Mouse (Mus musculus): ENCODE data around the gene Npnt. TPM values are rescaled to one million over a fixed set of nuclear protein-coding genes. Genes with fewer than 3 reads are reported as not detected.

The Npnt gene
- polyA plus RNA-seq (2014; fragmentation: Nextera tagmentation; extraction: Ambion mirVana), result 6.1 and 7.4 TPM in 2 replicates

DNA sequence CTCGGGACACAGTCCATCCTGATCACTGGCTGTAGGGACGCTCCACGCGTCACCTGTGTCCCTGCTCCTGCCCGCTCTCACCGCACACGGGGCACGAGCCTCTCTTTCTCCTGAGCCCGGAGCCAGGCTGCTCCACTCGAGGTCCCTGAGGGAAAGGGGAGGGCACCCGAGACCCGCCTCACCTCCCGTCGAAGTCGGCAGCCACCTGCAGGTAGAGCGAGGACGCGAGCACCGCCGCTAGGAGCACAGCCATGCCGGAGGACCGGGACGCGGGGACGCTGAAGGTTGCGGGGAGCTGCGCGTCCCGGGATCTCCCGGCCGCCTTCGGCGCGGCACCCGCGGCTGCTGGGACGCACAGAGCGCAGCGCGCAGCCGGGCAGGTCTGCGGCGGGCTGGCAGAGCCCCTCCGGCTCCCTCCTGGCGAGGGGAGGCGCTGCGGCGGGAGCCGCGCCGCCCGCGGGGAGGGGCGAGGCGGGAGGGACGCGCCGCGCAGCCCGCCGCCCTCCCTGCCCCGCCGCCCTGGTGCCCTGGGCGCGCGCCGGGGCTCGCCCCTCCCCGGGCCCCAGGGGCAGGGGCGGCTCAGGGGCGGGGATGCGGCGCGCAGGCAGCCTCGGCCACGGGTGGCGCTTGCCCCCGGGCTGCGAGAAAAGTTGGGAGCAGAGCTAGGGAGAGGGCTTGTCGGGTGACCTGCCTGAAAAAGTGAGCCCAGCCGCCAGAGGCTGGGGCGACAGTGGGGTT is at the start of gene Npnt:
Gene Npnt (minus strand): TSS at position 501 of the 738 bp plus-strand sequence.
- H3K4me3 ChIP-seq (ENCODE audit: low read depth, low read length), result peak within 1 kb of the TSS; percentile 66
- no peaks in the 10 kb centered on the region for H3K9me3 ChIP-seq (ENCODE audit: control insufficient read depth, low read length)
- ATAC-seq (replicated peaks; ENCODE audit: low FRiP score), result peak; percentile 78
- H3K27me3 ChIP-seq (replicated peaks; ENCODE audit: control insufficient read depth, insufficient read depth, low read length), result peaks cover 29% of the 10 kb centered on the region
- DNase-seq (ENCODE audit: low spot score), result peak; percentile 52
- H3K4me2 ChIP-seq, result peak within 1 kb of the TSS; percentile 98
- 0 out of 2 replicates have a peak, but pooled peaks cover 3% of the 10 kb centered on the region for H3K4me1 ChIP-seq (replicated peaks; ENCODE audit: control insufficient read depth, insufficient read depth, low read length)
- under 1% methylated on average over 64 of the region's 82 CpGs for WGBS
- H3K9ac ChIP-seq (ENCODE audit: low read depth, low read length), result peak within 1 kb of the TSS; percentile 53
- H3K27ac ChIP-seq (ENCODE audit: low read depth, low read length), result no peak within 1 kb of the TSS
- H3K36me3 ChIP-seq (ENCODE audit: control insufficient read depth, insufficient read depth, low read length), result no peaks in the 10 kb centered on the region

DNA sequence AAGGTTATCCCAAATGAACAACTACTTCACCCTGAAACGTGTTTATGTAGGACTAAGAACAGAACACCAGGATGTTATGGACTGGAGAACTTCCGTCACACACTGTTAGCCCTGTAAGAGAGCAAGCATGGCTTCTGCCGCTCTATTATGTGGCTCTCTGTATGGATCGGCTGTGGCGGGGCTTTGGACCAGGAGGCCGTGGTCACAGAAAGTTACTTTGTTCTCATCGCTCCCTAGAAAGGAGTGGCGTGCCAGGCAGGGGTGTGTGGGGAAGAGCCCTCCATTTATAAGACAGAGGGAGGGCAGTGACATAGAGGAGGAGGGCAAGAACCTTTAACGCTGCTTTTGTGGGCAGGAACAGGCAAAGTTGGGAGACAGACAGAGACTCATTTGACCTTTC is 46.2 kb upstream of the Npnt start:
- Histone ChIP-seq H3K4me3 (ENCODE audit: low read depth, low read length) (no peak overlapping the region), H3K9me3 (ENCODE audit: control insufficient read depth, low read length) (no peaks in the 10 kb centered on the region), H3K36me3 (ENCODE audit: control insufficient read depth, insufficient read depth, low read length) (peaks cover 6% of the 10 kb centered on the region; the same call in 1 of the 2 replicates), H3K4me2 (no peak overlapping the region), H3K27me3 (replicated peaks; ENCODE audit: control insufficient read depth, insufficient read depth, low read length) (no peaks in the 10 kb centered on the region), H3K27ac (ENCODE audit: low read depth, low read length) (no peak overlapping the region), H3K4me1 (replicated peaks; ENCODE audit: control insufficient read depth, insufficient read depth, low read length) (no peaks in the 10 kb centered on the region), H3K9ac (ENCODE audit: low read depth, low read length) (no peak overlapping the region)
- no peak for DNase-seq (ENCODE audit: low spot score)
- no peak for ATAC-seq (replicated peaks; ENCODE audit: low FRiP score)
- WGBS, result 92% methylated on average over 9 of the region's 9 CpGs

DNA sequence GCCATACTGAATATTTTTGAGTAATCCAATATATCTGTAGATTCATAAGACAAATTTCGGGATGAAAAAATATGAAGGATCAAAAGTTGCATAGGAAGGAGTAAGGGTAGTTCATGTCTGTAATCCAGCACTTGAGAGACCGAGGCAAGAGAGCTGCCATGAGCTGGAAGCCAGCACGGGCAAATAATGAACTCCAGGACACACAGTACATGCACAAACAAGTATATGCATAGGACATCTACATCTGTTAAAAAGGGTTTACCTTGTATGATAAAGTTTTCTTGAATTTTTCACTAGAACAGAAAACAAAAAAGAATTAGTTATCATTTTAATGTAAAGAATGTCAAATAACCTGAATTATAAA is 45.8 kb upstream of the Npnt start:
- Histone ChIP-seq H3K27me3 (replicated peaks; ENCODE audit: control insufficient read depth, insufficient read depth, low read length) (no peaks in the 10 kb centered on the region), H3K9ac (ENCODE audit: low read depth, low read length) (no peak overlapping the region), H3K4me2 (no peak overlapping the region), H3K27ac (ENCODE audit: low read depth, low read length) (no peak overlapping the region), H3K36me3 (ENCODE audit: control insufficient read depth, insufficient read depth, low read length) (peaks cover 6% of the 10 kb centered on the region; the same call in 1 of the 2 replicates), H3K4me1 (replicated peaks; ENCODE audit: control insufficient read depth, insufficient read depth, low read length) (no peaks in the 10 kb centered on the region), H3K4me3 (ENCODE audit: low read depth, low read length) (no peak overlapping the region), H3K9me3 (ENCODE audit: control insufficient read depth, low read length) (no peaks in the 10 kb centered on the region)
- no peak for DNase-seq (ENCODE audit: low spot score)
- WGBS, result 92% methylated on average over 3 of the region's 3 CpGs
- no peak for ATAC-seq (replicated peaks; ENCODE audit: low FRiP score)

DNA sequence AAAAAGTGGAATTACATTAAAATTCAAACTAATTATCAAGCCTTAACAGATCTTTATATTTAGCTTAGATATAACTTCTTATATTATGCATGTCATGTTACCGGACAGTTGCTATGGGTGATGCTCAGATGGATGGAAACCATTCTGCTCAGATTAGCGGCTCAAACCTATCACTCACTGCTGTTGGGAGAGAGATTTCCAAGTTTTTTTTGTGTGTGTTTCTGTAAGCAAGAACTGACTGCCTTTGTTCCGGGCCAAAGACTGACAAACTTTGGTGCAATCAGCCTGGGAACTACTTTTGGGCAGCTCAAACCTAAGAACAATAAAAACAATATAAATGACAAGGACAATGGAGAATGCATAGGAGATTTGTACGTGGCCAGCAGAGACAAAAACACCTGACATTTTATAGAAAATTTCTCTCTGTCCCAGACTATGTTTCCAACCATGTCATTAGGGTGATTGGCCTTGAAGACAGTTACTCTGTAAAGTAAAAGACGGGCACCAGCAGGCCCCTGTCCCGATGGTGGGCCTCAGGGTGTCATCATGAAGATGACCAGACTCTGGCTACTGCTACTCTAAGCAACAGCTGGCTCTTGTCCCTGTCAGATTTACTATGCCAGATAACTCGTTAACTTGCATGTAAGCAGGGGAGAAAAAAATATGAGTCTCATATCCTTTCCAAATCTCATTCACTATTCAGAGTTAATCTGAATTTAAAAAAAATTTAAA is 45.2 kb upstream of the Npnt start:
- DNase-seq (ENCODE audit: low spot score) (no peak), ATAC-seq (replicated peaks; ENCODE audit: low FRiP score) (no peak)
- H3K4me1 ChIP-seq (replicated peaks; ENCODE audit: control insufficient read depth, insufficient read depth, low read length), result no peaks in the 10 kb centered on the region
- no peak overlapping the region for H3K27ac ChIP-seq (ENCODE audit: low read depth, low read length)
- H3K4me2 ChIP-seq, result no peak overlapping the region
- 83% methylated on average over 7 of the region's 7 CpGs for WGBS
- no peaks in the 10 kb centered on the region for H3K27me3 ChIP-seq (replicated peaks; ENCODE audit: control insufficient read depth, insufficient read depth, low read length)
- H3K9ac ChIP-seq (ENCODE audit: low read depth, low read length), result no peak overlapping the region
- H3K4me3 ChIP-seq (ENCODE audit: low read depth, low read length), result no peak overlapping the region
- H3K9me3 ChIP-seq (ENCODE audit: control insufficient read depth, low read length), result no peaks in the 10 kb centered on the region
- peaks cover 6% of the 10 kb centered on the region; the same call in 1 of the 2 replicates for H3K36me3 ChIP-seq (ENCODE audit: control insufficient read depth, insufficient read depth, low read length)

DNA sequence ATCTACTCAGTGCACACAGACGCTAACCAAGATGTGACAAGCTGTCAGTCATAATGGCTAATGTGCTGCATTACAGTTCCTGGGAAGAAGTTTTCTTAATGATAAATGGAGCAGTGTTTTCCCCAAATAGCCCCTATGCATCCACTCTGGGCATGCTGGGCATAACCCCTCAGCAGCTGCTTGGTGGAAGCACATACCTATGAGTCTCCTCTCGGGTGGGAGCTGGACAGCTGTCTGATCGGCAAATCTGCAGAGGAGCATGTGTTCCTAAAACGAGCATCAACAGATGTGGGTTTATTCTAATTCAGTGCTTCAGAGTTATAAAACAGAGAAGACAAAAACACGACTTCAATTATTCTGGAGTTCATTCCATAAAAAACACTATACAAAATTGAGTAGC is 36.1 kb upstream of the Npnt start:
- H3K9me3 ChIP-seq (ENCODE audit: control insufficient read depth, low read length), result no peaks in the 10 kb centered on the region
- no peak overlapping the region for H3K4me2 ChIP-seq
- ATAC-seq (replicated peaks; ENCODE audit: low FRiP score) (no peak), DNase-seq (ENCODE audit: low spot score) (no peak)
- H3K4me3 ChIP-seq (ENCODE audit: low read depth, low read length), result no peak overlapping the region
- no peaks in the 10 kb centered on the region for H3K4me1 ChIP-seq (replicated peaks; ENCODE audit: control insufficient read depth, insufficient read depth, low read length)
- H3K36me3 ChIP-seq (ENCODE audit: control insufficient read depth, insufficient read depth, low read length), result peaks cover 4% of the 10 kb centered on the region; the same call in 1 of the 2 replicates
- WGBS, result 82% methylated on average over 5 of the region's 5 CpGs
- H3K27me3 ChIP-seq (replicated peaks; ENCODE audit: control insufficient read depth, insufficient read depth, low read length), result no peaks in the 10 kb centered on the region
- H3K9ac ChIP-seq (ENCODE audit: low read depth, low read length), result no peak overlapping the region
- no peak overlapping the region for H3K27ac ChIP-seq (ENCODE audit: low read depth, low read length)

DNA sequence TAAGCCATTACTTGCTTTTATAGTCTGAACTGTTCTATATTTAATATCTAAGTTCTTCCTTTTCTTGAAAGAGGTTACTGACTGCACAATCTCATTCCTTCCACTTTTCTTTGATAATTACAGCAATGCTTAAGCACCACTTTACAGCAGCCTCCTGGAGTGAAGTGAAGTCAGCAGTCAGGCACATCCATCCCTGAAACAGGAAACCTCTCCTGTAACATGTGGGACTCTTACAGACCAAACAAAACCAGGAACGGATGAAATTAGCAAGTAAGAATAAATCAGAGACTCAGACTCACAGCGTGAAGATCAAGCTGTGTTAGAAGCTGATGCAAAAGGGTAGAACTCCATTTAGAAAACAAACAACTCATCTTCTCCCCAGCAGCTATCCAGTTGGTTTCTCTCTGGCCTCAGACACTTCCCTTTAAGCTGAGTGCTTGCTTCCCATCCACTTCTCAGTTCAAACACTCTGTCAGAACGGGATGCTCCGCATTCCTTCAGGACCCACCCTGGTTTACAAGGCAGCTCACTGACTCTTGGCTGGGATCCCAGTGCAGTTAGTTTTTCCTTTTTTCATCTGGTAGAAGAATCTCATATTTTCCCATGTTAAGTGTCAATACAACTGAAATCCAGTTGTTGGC is 33.9 kb upstream of the Npnt start:
- Histone ChIP-seq H3K36me3 (ENCODE audit: control insufficient read depth, insufficient read depth, low read length) (peaks cover 7% of the 10 kb centered on the region; the same call in 1 of the 2 replicates), H3K9me3 (ENCODE audit: control insufficient read depth, low read length) (no peaks in the 10 kb centered on the region), H3K27ac (ENCODE audit: low read depth, low read length) (no peak overlapping the region), H3K9ac (ENCODE audit: low read depth, low read length) (no peak overlapping the region), H3K4me1 (replicated peaks; ENCODE audit: control insufficient read depth, insufficient read depth, low read length) (no peaks in the 10 kb centered on the region), H3K4me2 (no peak overlapping the region), H3K4me3 (ENCODE audit: low read depth, low read length) (no peak overlapping the region), H3K27me3 (replicated peaks; ENCODE audit: control insufficient read depth, insufficient read depth, low read length) (no peaks in the 10 kb centered on the region)
- WGBS, result 55% methylated on average over 4 of the region's 4 CpGs
- no peak for DNase-seq (ENCODE audit: low spot score)
- ATAC-seq (replicated peaks; ENCODE audit: low FRiP score), result no peak

DNA sequence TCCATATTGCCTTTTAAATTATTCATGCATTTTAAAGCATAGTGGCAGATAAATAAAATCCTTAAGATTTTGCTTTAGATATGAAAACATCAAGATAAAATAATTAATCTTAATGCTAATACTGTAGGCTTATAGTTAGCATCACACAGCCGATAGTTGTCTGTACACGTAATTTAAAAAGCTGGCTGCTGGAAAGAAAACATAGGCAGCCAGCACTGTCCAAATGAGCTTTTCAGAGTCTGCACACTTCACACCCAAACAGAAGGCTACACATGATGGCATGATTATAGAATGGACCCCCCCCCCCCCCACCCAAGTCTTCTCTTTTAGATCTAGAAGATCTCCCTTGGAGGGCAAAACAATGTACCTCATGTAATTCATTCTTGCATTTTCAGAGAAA is 31.9 kb upstream of the Npnt start:
- no peaks in the 10 kb centered on the region for H3K9me3 ChIP-seq (ENCODE audit: control insufficient read depth, low read length)
- no peak overlapping the region for H3K4me3 ChIP-seq (ENCODE audit: low read depth, low read length)
- no peak overlapping the region for H3K4me2 ChIP-seq
- 97% methylated on average over 2 of the region's 2 CpGs for WGBS
- no peaks in the 10 kb centered on the region for H3K27me3 ChIP-seq (replicated peaks; ENCODE audit: control insufficient read depth, insufficient read depth, low read length)
- H3K27ac ChIP-seq (ENCODE audit: low read depth, low read length), result no peak overlapping the region
- DNase-seq (ENCODE audit: low spot score), result no peak
- H3K4me1 ChIP-seq (replicated peaks; ENCODE audit: control insufficient read depth, insufficient read depth, low read length), result no peaks in the 10 kb centered on the region
- no peak for ATAC-seq (replicated peaks; ENCODE audit: low FRiP score)
- H3K9ac ChIP-seq (ENCODE audit: low read depth, low read length), result no peak overlapping the region
- H3K36me3 ChIP-seq (ENCODE audit: control insufficient read depth, insufficient read depth, low read length), result peaks cover 7% of the 10 kb centered on the region; the same call in 1 of the 2 replicates

DNA sequence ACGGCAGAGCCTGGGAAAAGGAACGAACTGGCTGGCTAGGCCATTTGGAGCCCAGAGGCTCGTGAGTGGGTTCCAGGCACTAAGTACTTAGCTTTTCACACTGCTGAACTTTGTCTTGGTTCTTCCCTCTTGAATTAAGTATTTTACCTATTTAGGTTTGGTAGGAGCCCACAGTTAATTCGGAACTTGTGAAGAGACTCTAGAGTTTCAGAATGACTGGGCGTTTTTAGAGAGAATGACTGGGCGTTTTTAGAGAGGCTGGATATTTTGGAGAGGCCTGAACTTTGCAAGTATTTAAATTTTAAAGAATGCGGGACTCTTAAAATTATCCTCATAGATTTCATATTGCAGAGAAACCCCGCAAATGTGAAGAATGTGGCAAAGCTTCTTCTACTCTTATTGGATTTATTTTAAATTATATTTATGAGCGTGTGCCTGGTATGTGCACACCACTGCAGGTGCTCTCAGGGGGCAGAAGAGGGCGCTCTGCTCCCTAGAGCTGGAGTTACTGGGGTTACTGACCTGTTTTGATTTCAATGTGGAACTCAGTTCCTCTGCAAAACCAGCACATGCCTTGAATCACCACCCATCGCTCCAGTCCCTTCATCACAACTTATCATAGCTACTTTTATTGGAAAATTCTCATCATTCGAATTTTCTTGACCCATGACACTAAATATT is 29.8 kb upstream of the Npnt start:
- no peaks in the 10 kb centered on the region for H3K4me1 ChIP-seq (replicated peaks; ENCODE audit: control insufficient read depth, insufficient read depth, low read length)
- 87% methylated on average over 12 of the region's 12 CpGs for WGBS
- no peak overlapping the region for H3K4me2 ChIP-seq
- H3K4me3 ChIP-seq (ENCODE audit: low read depth, low read length), result no peak overlapping the region
- no peaks in the 10 kb centered on the region for H3K9me3 ChIP-seq (ENCODE audit: control insufficient read depth, low read length)
- DNase-seq (ENCODE audit: low spot score) (no peak), ATAC-seq (replicated peaks; ENCODE audit: low FRiP score) (no peak)
- no peak overlapping the region for H3K27ac ChIP-seq (ENCODE audit: low read depth, low read length)
- peaks cover 7% of the 10 kb centered on the region; the same call in 1 of the 2 replicates for H3K36me3 ChIP-seq (ENCODE audit: control insufficient read depth, insufficient read depth, low read length)
- H3K9ac ChIP-seq (ENCODE audit: low read depth, low read length), result no peak overlapping the region
- H3K27me3 ChIP-seq (replicated peaks; ENCODE audit: control insufficient read depth, insufficient read depth, low read length), result no peaks in the 10 kb centered on the region
